Comparison of ENCODE assay signal across 25 mouse cellular contexts in genomic region chr6:54963599-54963998, GRCm38 (mm10).
"Had no signal": no experiment of that assay in that cellular context is flagged by ENCODE, and none has a peak within 500 bp of the region (broad histone marks: within the 10 kb centered on the region; RNA-seq: fewer than 3 reads in every experiment).

No protein-coding gene starts in this region.

- H3K9ac ChIP-seq: heart, embryonic 12.5 days; hindbrain, embryonic 12.5 days; hindbrain, embryonic 14.5 days; intestine, embryonic 15.5 days; limb, embryonic 12.5 days; liver, embryonic 13.5 days; liver, embryonic 15.5 days had no signal

- H3K9me3 ChIP-seq: heart, embryonic 10.5 days; heart, embryonic 12.5 days; hindbrain, embryonic 10.5 days; hindbrain, embryonic 12.5 days; intestine, embryonic 15.5 days; limb, embryonic 10.5 days; limb, embryonic 12.5 days; liver, embryonic 13.5 days; liver, embryonic 15.5 days had no signal

- H3K27ac ChIP-seq: gastrocnemius, adult 2 months; heart, embryonic 10.5 days; hindbrain, embryonic 10.5 days; hindbrain, embryonic 12.5 days; hindbrain, embryonic 14.5 days; intestine, embryonic 15.5 days; layer of hippocampus, adult 2 months; left cerebral cortex, adult 2 months; limb, embryonic 10.5 days; limb, embryonic 12.5 days; liver, embryonic 13.5 days; liver, embryonic 15.5 days had no signal

- H3K36me3 ChIP-seq: heart, embryonic 10.5 days; heart, embryonic 12.5 days; hindbrain, embryonic 10.5 days; hindbrain, embryonic 12.5 days; intestine, embryonic 15.5 days; limb, embryonic 10.5 days; limb, embryonic 12.5 days; liver, embryonic 13.5 days; liver, embryonic 15.5 days had no signal

- DNase-seq: gastrocnemius, adult 2 months; gastrocnemius, postnatal 10 days; gastrocnemius, postnatal 25 days; heart, adult 18-20 months; heart, postnatal 10 days; heart, postnatal 4 days; kidney, adult 11 months; kidney, adult 8-10 months; kidney, postnatal 10 days; kidney, postnatal 25 days; kidney, postnatal 4 days; liver, embryonic 13.5 days had no signal

- H3K4me3 ChIP-seq: gastrocnemius, adult 2 months; heart, embryonic 10.5 days; heart, embryonic 12.5 days; hindbrain, embryonic 10.5 days; hindbrain, embryonic 12.5 days; intestine, embryonic 15.5 days; layer of hippocampus, adult 2 months; left cerebral cortex, adult 2 months; limb, embryonic 10.5 days; limb, embryonic 12.5 days; liver, embryonic 13.5 days; liver, embryonic 15.5 days had no signal

- ATAC-seq: hindbrain, embryonic 16.5 days; inflammation-experienced regulatory T-cells, adult 6 months; intestine, embryonic 15.5 days had no signal

- H3K27me3 ChIP-seq: intestine, embryonic 15.5 days; liver, embryonic 15.5 days had no signal

- H3K4me1 ChIP-seq: heart, embryonic 10.5 days; hindbrain, embryonic 10.5 days; hindbrain, embryonic 12.5 days; intestine, embryonic 15.5 days; liver, embryonic 13.5 days; liver, embryonic 15.5 days had no signal
